Comparison of ENCODE assay signal across 24 mouse cellular contexts in genomic region chr4:95083957-95084356, GRCm38 (mm10). TPM values are rescaled to one million over a fixed set of nuclear protein-coding genes. Genes with fewer than 3 reads are reported as not detected.
A peak's percentile ranks its signal among the peaks of the same experiment; 100 is the strongest.
DNase-seq lines count a peak whose midpoint lies in the region; ATAC-seq and TF ChIP-seq lines count a peak whose summit lies in the region.
"Had no signal": no experiment of that assay in that cellular context is flagged by ENCODE, and none has a peak within 500 bp of the region (broad histone marks: within the 10 kb centered on the region; RNA-seq: fewer than 3 reads in every experiment).

No protein-coding gene starts in this region.

- H3K27ac ChIP-seq in lung, postnatal 0 days (ENCODE audit: low read length), result peak overlapping the region; percentile 91; the same call in 1 of the 2 replicates
- peak overlapping the region; percentile 28; the same call in 1 of the 2 replicates for H3K27ac ChIP-seq in embryonic fibroblast, embryonic 13.5 days (ENCODE audit: insufficient read depth, low read length)
- no peak overlapping the region for H3K27ac ChIP-seq in forebrain, embryonic 15.5 days (replicated peaks)
- H3K27ac ChIP-seq in liver, embryonic 12.5 days, result no peak overlapping the region
- H3K27ac ChIP-seq: left cerebral cortex, adult 2 months; midbrain, embryonic 13.5 days; neural tube, embryonic 15.5 days had no signal

- no peak overlapping the region for H3K4me2 ChIP-seq in lung, postnatal 0 days (replicated peaks; ENCODE audit: low read depth, low read length)
- no peak overlapping the region for H3K4me2 ChIP-seq in forebrain, embryonic 15.5 days (replicated peaks)
- H3K4me2 ChIP-seq in liver, embryonic 12.5 days, result no peak overlapping the region
- H3K4me2 ChIP-seq: hindbrain, embryonic 15.5 days; kidney, embryonic 15.5 days; midbrain, embryonic 13.5 days; neural tube, embryonic 15.5 days had no signal

- 68% methylated on average over 8 of the region's 8 CpGs for WGBS in lung, postnatal 0 days
- WGBS in forebrain, embryonic 15.5 days, result 92% methylated on average over 8 of the region's 8 CpGs
- WGBS in liver, embryonic 12.5 days (ENCODE audit: insufficient replicate concordance), result 36% methylated on average over 8 of the region's 8 CpGs

- no peaks in the 10 kb centered on the region for H3K9me3 ChIP-seq in lung, postnatal 0 days (ENCODE audit: low read length)
- no peaks in the 10 kb centered on the region for H3K9me3 ChIP-seq in forebrain, embryonic 15.5 days
- no peaks in the 10 kb centered on the region for H3K9me3 ChIP-seq in liver, embryonic 12.5 days (replicated peaks)
- H3K9me3 ChIP-seq: hindbrain, embryonic 15.5 days; kidney, embryonic 15.5 days; midbrain, embryonic 13.5 days; neural tube, embryonic 15.5 days had no signal

- TF ChIP-seq CTCF in lung, postnatal 0 days (IDR thresholded peaks at IDR 0.05), result no peak
- no peak for TF ChIP-seq CTCF in embryonic fibroblast, embryonic 13.5 days (IDR thresholded peaks at IDR 0.05; ENCODE audit: borderline replicate concordance, insufficient read depth, low read length)

- H3K4me3 ChIP-seq in lung, postnatal 0 days (ENCODE audit: low read depth, low read length), result no peak overlapping the region
- no peak overlapping the region for H3K4me3 ChIP-seq in embryonic fibroblast, embryonic 13.5 days (ENCODE audit: insufficient read depth, low read length)
- H3K4me3 ChIP-seq in forebrain, embryonic 15.5 days, result no peak overlapping the region
- no peak overlapping the region for H3K4me3 ChIP-seq in liver, embryonic 12.5 days
- H3K4me3 ChIP-seq: heart, adult 2 months; hindbrain, embryonic 15.5 days; kidney, embryonic 15.5 days; left cerebral cortex, adult 2 months; midbrain, embryonic 13.5 days; neural tube, embryonic 15.5 days had no signal

- H3K4me1 ChIP-seq in lung, postnatal 0 days (ENCODE audit: insufficient read depth, low read depth, low read length), result peaks cover 24% of the 10 kb centered on the region; the same call in 1 of the 2 replicates
- H3K4me1 ChIP-seq in embryonic fibroblast, embryonic 13.5 days (ENCODE audit: control insufficient read depth, insufficient read depth, low read length), result peaks cover 4% of the 10 kb centered on the region; the same call in 1 of the 2 replicates
- H3K4me1 ChIP-seq in forebrain, embryonic 15.5 days, result peaks cover 16% of the 10 kb centered on the region
- H3K4me1 ChIP-seq in liver, embryonic 12.5 days, result no peaks in the 10 kb centered on the region

- no peak for TF ChIP-seq EP300 in lung, postnatal 0 days (IDR thresholded peaks at IDR 0.05)

- no peaks in the 10 kb centered on the region for H3K36me3 ChIP-seq in lung, postnatal 0 days (ENCODE audit: insufficient read depth, low read length)
- no peaks in the 10 kb centered on the region for H3K36me3 ChIP-seq in forebrain, embryonic 15.5 days
- no peaks in the 10 kb centered on the region for H3K36me3 ChIP-seq in liver, embryonic 12.5 days
- H3K36me3 ChIP-seq: hindbrain, embryonic 15.5 days; kidney, embryonic 15.5 days; midbrain, embryonic 13.5 days; neural tube, embryonic 15.5 days had no signal

- no peak for ATAC-seq in lung, postnatal 0 days
- ATAC-seq in monocyte, adult 5-6 weeks (replicated peaks; ENCODE audit: insufficient number of reproducible peaks, low FRiP score, low TSS enrichment, poor library complexity, severe bottlenecking), result peak; percentile 59; the same call in 1 of the 2 replicates
- no peak for ATAC-seq in forebrain, embryonic 15.5 days (replicated peaks)
- ATAC-seq in liver, embryonic 12.5 days, result no peak
- ATAC-seq in erythroblast, adult 5-6 weeks (replicated peaks; ENCODE audit: low FRiP score, poor library complexity, severe bottlenecking), result no peak
- ATAC-seq: intestine, postnatal 0 days; midbrain, embryonic 13.5 days had no signal

- H3K9ac ChIP-seq in lung, postnatal 0 days (replicated peaks; ENCODE audit: low read depth), result no peak overlapping the region
- no peak overlapping the region for H3K9ac ChIP-seq in forebrain, embryonic 15.5 days (replicated peaks)
- no peak overlapping the region for H3K9ac ChIP-seq in liver, embryonic 12.5 days
- H3K9ac ChIP-seq: hindbrain, embryonic 15.5 days; kidney, embryonic 15.5 days; midbrain, embryonic 13.5 days; neural tube, embryonic 15.5 days had no signal

- no peak for TF ChIP-seq POLR2A in embryonic fibroblast, embryonic 13.5 days (IDR thresholded peaks at IDR 0.05; ENCODE audit: low read depth, low read length)

- no peaks in the 10 kb centered on the region for H3K27me3 ChIP-seq in lung, postnatal 0 days (replicated peaks; ENCODE audit: insufficient read depth, low read length)
- no peaks in the 10 kb centered on the region for H3K27me3 ChIP-seq in forebrain, embryonic 15.5 days
- 0 out of 2 replicates have a peak, but pooled peaks cover 3% of the 10 kb centered on the region for H3K27me3 ChIP-seq in liver, embryonic 12.5 days (replicated peaks)
- H3K27me3 ChIP-seq: hindbrain, embryonic 15.5 days; kidney, embryonic 15.5 days; midbrain, embryonic 13.5 days; neural tube, embryonic 15.5 days had no signal

- peak; percentile 21 for DNase-seq in lung, postnatal 0 days (ENCODE audit: low spot score)
- no peak for DNase-seq in lung, postnatal 10 days
- no peak for DNase-seq in thymus, postnatal 25 days
- DNase-seq: adrenal gland, postnatal 14 days; cerebellum, adult 2 months; heart, adult 2 months; heart, postnatal 36 days; kidney, postnatal 4 days; layer of hippocampus, adult 9-11 months; left cerebral cortex, postnatal 4 days; lung, adult 2 months; lung, postnatal 4 days; thymus, postnatal 4 days had no signal

RNA-seq across cellular contexts. Expression of gene Jun, which starts 31.9 kb away (rescaled TPM):
- 145 and 158 TPM in 2 replicates for polyA plus RNA-seq in lung, postnatal 0 days (2015; fragmentation: Nextera tagmentation; extraction: Ambion mirVana)
- polyA plus RNA-seq in embryonic fibroblast, embryonic 13.5 days (2011; ENCODE audit: insufficient read length, low read depth, missing spikeins), result 45.3 and 60.9 TPM in 2 replicates
- total RNA-seq in monocyte, adult 5-6 weeks (2017), result 141 to 642 TPM (median 148 TPM) in 3 replicates
- 80.2 and 85.5 TPM in 2 replicates for polyA plus RNA-seq in forebrain, embryonic 15.5 days (2015; fragmentation: Nextera tagmentation; extraction: Ambion mirVana)
- polyA plus RNA-seq in liver, embryonic 12.5 days (2016; fragmentation: Nextera tagmentation; extraction: Ambion mirVana), result 12.0 and 12.2 TPM in 2 replicates
- 8.8 and 11.5 TPM in 2 replicates for total RNA-seq in erythroblast, adult 5-6 weeks (2015; ENCODE audit: low replicate concordance)
- total RNA-seq in erythroblast, adult 5-6 weeks (2017; ENCODE audit: low replicate concordance), result 13.4 and 21.8 TPM in 2 replicates

Comparison
In these comparisons a context has a peak if more than half of its experiments do, and no peak if none do; other contexts are left out.
1. H3K27ac ChIP-seq: peak in lung, postnatal 0 days (single experiment) and embryonic fibroblast, embryonic 13.5 days (single experiment); none in forebrain, embryonic 15.5 days (single experiment) and liver, embryonic 12.5 days (single experiment).